9 mouse cellular contexts compared by ENCODE assay signal in the genomic region with DNA sequence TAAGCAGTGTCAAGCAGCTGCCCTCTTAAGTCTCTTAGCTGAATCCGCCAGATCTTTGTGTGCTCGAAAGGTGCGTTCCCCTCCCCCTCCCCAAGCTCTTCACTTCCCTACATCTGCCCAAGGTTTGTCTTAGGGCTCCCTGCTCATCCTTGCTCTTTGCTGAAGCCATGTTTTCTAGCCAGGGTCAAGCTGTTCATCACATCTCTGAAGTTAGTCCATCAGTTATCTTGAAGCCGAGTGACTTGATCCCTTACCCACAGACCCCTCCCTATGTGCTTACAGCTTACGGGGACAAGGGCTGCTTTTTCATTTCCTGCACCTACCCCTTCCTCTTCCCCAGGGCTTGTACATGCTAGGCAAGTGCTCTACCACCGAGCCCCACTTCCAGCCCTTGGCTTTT. TPM values are rescaled to one million over a fixed set of nuclear protein-coding genes. Genes with fewer than 3 reads are reported as not detected.
DNase-seq lines count a peak whose midpoint lies in the region; ATAC-seq and TF ChIP-seq lines count a peak whose summit lies in the region.
"Had no signal": no experiment of that assay in that cellular context is flagged by ENCODE, and none has a peak within 500 bp of the region (broad histone marks: within the 10 kb centered on the region; RNA-seq: fewer than 3 reads in every experiment).

No protein-coding gene starts in this region.

- 47% methylated on average over 6 of the region's 6 CpGs for WGBS in heart, embryonic 16.5 days
- WGBS in forebrain, embryonic 10.5 days: 59% methylated on average over 6 of the region's 6 CpGs
- 17% methylated on average over 6 of the region's 6 CpGs for WGBS in midbrain, embryonic 12.5 days
- WGBS in thymus, adult 2 months: 20% methylated on average over 6 of the region's 6 CpGs

- no peak overlapping the region for H3K4me3 ChIP-seq in heart, embryonic 16.5 days (ENCODE audit: low read length)
- peak overlapping the region; percentile 18; the same call in 1 of the 2 replicates for H3K4me3 ChIP-seq in forebrain, embryonic 10.5 days
- peak overlapping the region; percentile 24 for H3K4me3 ChIP-seq in midbrain, embryonic 12.5 days
- peak overlapping the region; percentile 25; the same call in 1 of the 2 replicates for H3K4me3 ChIP-seq in thymus, adult 2 months (ENCODE audit: control insufficient read depth, insufficient read depth, low read length)
- H3K4me3 ChIP-seq: limb, embryonic 13.5 days had no signal

- peak overlapping the region; percentile 13; the same call in 1 of the 2 replicates for H3K4me2 ChIP-seq in heart, embryonic 16.5 days (ENCODE audit: low read depth, low read length)
- peak overlapping the region; percentile 47 for H3K4me2 ChIP-seq in midbrain, embryonic 12.5 days (replicated peaks)
- H3K4me2 ChIP-seq: limb, embryonic 13.5 days had no signal

- H3K27ac ChIP-seq in heart, embryonic 16.5 days (ENCODE audit: low read length): no peak overlapping the region
- H3K27ac ChIP-seq in forebrain, embryonic 10.5 days: peak overlapping the region; percentile 78
- peak overlapping the region; percentile 78 for H3K27ac ChIP-seq in midbrain, embryonic 12.5 days (replicated peaks)
- H3K27ac ChIP-seq in thymus, adult 2 months (ENCODE audit: control insufficient read depth, insufficient read depth, low read length): peak overlapping the region; percentile 66
- H3K27ac ChIP-seq: limb, embryonic 13.5 days had no signal

- H3K9ac ChIP-seq in heart, embryonic 16.5 days (ENCODE audit: low read length): no peak overlapping the region
- peak overlapping the region; percentile 12; the same call in 1 of the 2 replicates for H3K9ac ChIP-seq in midbrain, embryonic 12.5 days (replicated peaks)
- H3K9ac ChIP-seq: limb, embryonic 13.5 days had no signal

- H3K4me1 ChIP-seq in heart, embryonic 16.5 days (ENCODE audit: control insufficient read depth, insufficient read depth, low read length): no peaks in the 10 kb centered on the region
- peaks cover 18% of the 10 kb centered on the region for H3K4me1 ChIP-seq in forebrain, embryonic 10.5 days
- H3K4me1 ChIP-seq in midbrain, embryonic 12.5 days: peaks cover 21% of the 10 kb centered on the region
- H3K4me1 ChIP-seq in thymus, adult 2 months (replicated peaks; ENCODE audit: control insufficient read depth, insufficient read depth, low read length): peaks cover 26% of the 10 kb centered on the region

- no peak for TF ChIP-seq POLR2A in thymus, adult 2 months (IDR thresholded peaks at IDR 0.05; ENCODE audit: control insufficient read depth, extremely low read depth, insufficient read depth, low read length, poor library complexity)

- no peaks in the 10 kb centered on the region for H3K27me3 ChIP-seq in heart, embryonic 16.5 days (ENCODE audit: control insufficient read depth, insufficient read depth, low read length)
- H3K27me3 ChIP-seq in forebrain, embryonic 10.5 days (ENCODE audit: poor library complexity, severe bottlenecking): no peaks in the 10 kb centered on the region
- no peaks in the 10 kb centered on the region for H3K27me3 ChIP-seq in midbrain, embryonic 12.5 days
- no peaks in the 10 kb centered on the region for H3K27me3 ChIP-seq in thymus, adult 2 months (ENCODE audit: control insufficient read depth, insufficient read depth, low read length)
- H3K27me3 ChIP-seq: limb, embryonic 13.5 days had no signal

- 0 out of 2 replicates have a peak, but pooled peaks cover 3% of the 10 kb centered on the region for H3K36me3 ChIP-seq in heart, embryonic 16.5 days (ENCODE audit: control insufficient read depth, insufficient read depth)
- H3K36me3 ChIP-seq in forebrain, embryonic 10.5 days (replicated peaks): no peaks in the 10 kb centered on the region
- no peaks in the 10 kb centered on the region for H3K36me3 ChIP-seq in midbrain, embryonic 12.5 days
- no peaks in the 10 kb centered on the region for H3K36me3 ChIP-seq in thymus, adult 2 months (ENCODE audit: control insufficient read depth, insufficient read depth, low read length)
- H3K36me3 ChIP-seq: limb, embryonic 13.5 days had no signal

- intact Hi-C loops in heart, postnatal 10 days (cut with DNase I): no loop called here

- DNase-seq in heart, postnatal 10 days: no peak
- DNase-seq in forebrain, embryonic 10.5 days (ENCODE audit: extremely low spot score, low spot score): no peak
- peak; percentile 57 for DNase-seq in thymus, adult 2 months
- no peak for DNase-seq in ovary, postnatal 10 days (ENCODE audit: low spot score)
- no peak for DNase-seq in cerebellum, adult 18-20 months
- DNase-seq in layer of hippocampus, postnatal 36 days: no peak

- TF ChIP-seq CTCF in thymus, adult 2 months (IDR thresholded peaks at IDR 0.05; ENCODE audit: borderline replicate concordance, control insufficient read depth, extremely low read depth, insufficient read depth, low read length, poor library complexity): no peak

- no peaks in the 10 kb centered on the region for H3K9me3 ChIP-seq in heart, embryonic 16.5 days (replicated peaks; ENCODE audit: control insufficient read depth, low read length)
- no peaks in the 10 kb centered on the region for H3K9me3 ChIP-seq in forebrain, embryonic 10.5 days
- no peaks in the 10 kb centered on the region for H3K9me3 ChIP-seq in midbrain, embryonic 12.5 days
- H3K9me3 ChIP-seq: limb, embryonic 13.5 days had no signal

- ATAC-seq in heart, embryonic 16.5 days (replicated peaks; ENCODE audit: extremely low read depth, insufficient read depth, low FRiP score): no peak
- peak; percentile 53 for ATAC-seq in midbrain, embryonic 12.5 days (ENCODE audit: low FRiP score, low read depth)

RNA-seq across cellular contexts. Expression of a gene that starts 21.4 kb away (rescaled TPM):
- polyA plus RNA-seq in heart, embryonic 16.5 days (2015; fragmentation: Nextera tagmentation; extraction: Ambion mirVana): not detected in 2 replicates
- total RNA-seq in heart, postnatal 10 days (2021): not detected
- polyA plus RNA-seq in forebrain, embryonic 10.5 days (2016; fragmentation: Nextera tagmentation; extraction: Ambion mirVana): not detected in 2 replicates
- polyA plus RNA-seq in midbrain, embryonic 12.5 days (2016; fragmentation: Nextera tagmentation; extraction: Ambion mirVana): not detected in 2 replicates
- polyA plus RNA-seq in thymus, adult 2 months (2012; rRNA removed): 2.4 and 3.1 TPM in 2 replicates
- not detected for total RNA-seq in layer of hippocampus, postnatal 36 days (2021)

RNA-seq across cellular contexts. Expression of a gene that starts 22.0 kb away (rescaled TPM):
- polyA plus RNA-seq in heart, embryonic 16.5 days (2015; fragmentation: Nextera tagmentation; extraction: Ambion mirVana): 0.22 and 0.39 TPM in 2 replicates
- total RNA-seq in heart, postnatal 10 days (2021): not detected
- polyA plus RNA-seq in forebrain, embryonic 10.5 days (2016; fragmentation: Nextera tagmentation; extraction: Ambion mirVana): 0.37 and 0.88 TPM in 2 replicates
- 0.78 and 0.86 TPM in 2 replicates for polyA plus RNA-seq in midbrain, embryonic 12.5 days (2016; fragmentation: Nextera tagmentation; extraction: Ambion mirVana)
- 0.96 and 1.5 TPM in 2 replicates for polyA plus RNA-seq in thymus, adult 2 months (2012; rRNA removed)
- total RNA-seq in layer of hippocampus, postnatal 36 days (2021): 1 to 10 TPM; 1.8 to 2.6 TPM

RNA-seq across cellular contexts. Expression of a gene that starts 50.1 kb away (rescaled TPM):
- 49.9 and 60.6 TPM in 2 replicates for polyA plus RNA-seq in heart, embryonic 16.5 days (2015; fragmentation: Nextera tagmentation; extraction: Ambion mirVana)
- total RNA-seq in heart, postnatal 10 days (2021): 10 to 100 TPM; 27.7 to 30.9 TPM
- 67.5 and 78.3 TPM in 2 replicates for polyA plus RNA-seq in forebrain, embryonic 10.5 days (2016; fragmentation: Nextera tagmentation; extraction: Ambion mirVana)
- polyA plus RNA-seq in midbrain, embryonic 12.5 days (2016; fragmentation: Nextera tagmentation; extraction: Ambion mirVana): 77.9 and 89.5 TPM in 2 replicates
- polyA plus RNA-seq in thymus, adult 2 months (2012; rRNA removed): 141 and 181 TPM in 2 replicates
- 10 to 100 TPM; 46.7 to 51.9 TPM for total RNA-seq in layer of hippocampus, postnatal 36 days (2021)
